Mouse (Mus musculus): Measurements from ENCODE around the gene Rftn1.
A peak's percentile ranks its signal among the peaks of the same experiment; 100 is the strongest.

Gene Rftn1

GRCm38 (mm10) chr17:50201828-50202445, 11.5 kb upstream of the Rftn1 start:
- DNase-seq (ENCODE audit: low spot score in 2 of 2) = no peak

- DNase-seq (ENCODE audit: low spot score in 2 of 2) = peak in 1 of 2 experiments; percentile 13
Observed at GRCm38 (mm10) chr17:50199075-50199850, 8.8 kb upstream of the Rftn1 start.

- no peak for DNase-seq (ENCODE audit: low spot score in 2 of 2)
Observed at GRCm38 (mm10) chr17:50197572-50197971, 7.1 kb upstream of the Rftn1 start.

- DNase-seq (ENCODE audit: low spot score in 2 of 2) = no peak
Observed at GRCm38 (mm10) chr17:50196005-50196672, 5.7 kb upstream of the Rftn1 start.

- no peak for DNase-seq (ENCODE audit: low spot score in 2 of 2)
Observed at GRCm38 (mm10) chr17:50195399-50195798, 4.9 kb upstream of the Rftn1 start.

GRCm38 (mm10) chr17:50194541-50194940, 4.1 kb upstream of the Rftn1 start:
- DNase-seq (ENCODE audit: low spot score in 2 of 2) = no peak

DNA sequence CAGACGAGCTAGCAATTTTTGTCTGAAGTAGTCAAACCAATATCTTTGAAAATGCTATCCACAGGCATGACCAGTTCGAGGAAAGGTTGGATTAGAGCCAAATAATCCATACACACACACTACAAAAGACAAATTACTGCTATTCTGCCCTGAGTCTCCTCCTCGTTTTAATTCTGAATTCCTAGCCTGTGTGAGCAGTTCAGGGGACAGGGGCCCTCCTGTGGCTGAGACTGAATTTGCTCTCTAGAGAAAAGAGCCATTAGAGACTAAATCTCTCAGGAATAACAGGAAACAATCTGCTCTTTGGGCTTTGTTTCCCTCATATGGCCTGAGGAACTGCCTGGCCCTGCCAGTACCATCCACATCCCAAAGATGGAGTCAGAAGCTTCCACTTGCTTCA, 3.2 kb upstream of the Rftn1 start:
- DNase-seq (ENCODE audit: low spot score in 2 of 2) = no peak

- DNase-seq (ENCODE audit: low spot score in 2 of 2) = no peak
Observed at GRCm38 (mm10) chr17:50192376-50192940, 2.0 kb upstream of the Rftn1 start.

DNA sequence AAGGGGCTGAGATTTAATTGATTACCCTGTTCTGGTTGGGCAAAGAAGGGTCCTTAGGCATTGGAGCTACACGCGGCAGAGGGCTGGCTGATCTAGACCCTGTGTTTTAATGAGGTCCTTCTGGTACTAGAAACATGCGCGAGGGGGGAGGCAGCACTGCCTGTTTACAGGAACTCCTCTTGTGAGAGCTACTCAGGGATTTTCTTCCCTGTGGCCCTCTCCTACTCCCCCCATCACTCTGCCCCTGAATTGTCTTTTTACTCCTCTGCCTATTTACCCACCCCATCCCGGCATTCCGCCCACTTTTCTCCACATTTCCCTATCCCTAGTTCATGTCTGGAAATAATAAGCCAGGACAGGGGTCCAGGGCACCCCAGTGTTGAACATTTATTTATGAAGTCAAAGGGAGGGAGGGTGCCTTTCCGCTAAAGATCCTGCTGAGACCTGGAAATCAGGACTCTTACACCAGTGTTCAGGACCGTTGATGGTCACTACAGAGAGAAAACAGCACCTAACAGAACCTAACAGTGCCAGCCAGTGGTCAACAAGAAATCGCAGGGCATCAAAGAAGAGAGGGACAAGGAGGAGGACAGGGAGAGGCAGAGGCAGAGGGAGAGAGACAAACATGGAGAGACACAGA, 964 bp upstream of the Rftn1 start:
- no peak for DNase-seq (ENCODE audit: low spot score in 2 of 2)

DNA sequence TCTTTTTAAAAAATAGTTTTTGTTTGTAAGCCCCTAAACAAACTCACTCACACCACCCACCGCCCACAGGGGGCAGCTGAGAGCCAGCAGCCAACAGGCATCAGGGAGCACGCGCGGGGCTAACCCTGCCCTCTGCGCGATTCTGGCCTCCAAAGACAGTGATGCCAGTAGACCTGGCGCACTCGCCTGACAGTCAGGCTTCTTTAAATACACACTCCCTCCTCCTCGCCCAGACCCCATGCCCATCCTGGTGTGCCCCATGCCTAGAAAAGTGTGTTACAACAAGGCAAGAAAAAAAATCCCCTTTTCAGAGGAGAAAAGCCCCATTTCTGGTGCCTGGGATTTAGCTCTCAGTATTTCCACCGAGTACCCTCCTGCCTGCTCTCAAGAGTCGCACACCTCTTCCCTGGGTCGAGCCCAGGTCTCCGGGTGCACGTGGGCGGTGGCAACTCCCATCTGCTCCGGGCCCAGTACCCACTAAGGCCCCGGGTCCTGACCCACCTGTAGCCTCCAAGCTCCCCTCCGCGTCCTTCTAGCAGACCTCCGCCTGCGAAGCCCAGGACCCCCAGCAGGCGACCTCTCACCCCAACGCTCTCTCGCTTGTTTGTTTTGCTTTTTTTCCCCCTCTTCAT, 977 bp downstream of the Rftn1 start:
- peak in 1 of 2 experiments; percentile 52 for DNase-seq (ENCODE audit: low spot score in 2 of 2)

DNA sequence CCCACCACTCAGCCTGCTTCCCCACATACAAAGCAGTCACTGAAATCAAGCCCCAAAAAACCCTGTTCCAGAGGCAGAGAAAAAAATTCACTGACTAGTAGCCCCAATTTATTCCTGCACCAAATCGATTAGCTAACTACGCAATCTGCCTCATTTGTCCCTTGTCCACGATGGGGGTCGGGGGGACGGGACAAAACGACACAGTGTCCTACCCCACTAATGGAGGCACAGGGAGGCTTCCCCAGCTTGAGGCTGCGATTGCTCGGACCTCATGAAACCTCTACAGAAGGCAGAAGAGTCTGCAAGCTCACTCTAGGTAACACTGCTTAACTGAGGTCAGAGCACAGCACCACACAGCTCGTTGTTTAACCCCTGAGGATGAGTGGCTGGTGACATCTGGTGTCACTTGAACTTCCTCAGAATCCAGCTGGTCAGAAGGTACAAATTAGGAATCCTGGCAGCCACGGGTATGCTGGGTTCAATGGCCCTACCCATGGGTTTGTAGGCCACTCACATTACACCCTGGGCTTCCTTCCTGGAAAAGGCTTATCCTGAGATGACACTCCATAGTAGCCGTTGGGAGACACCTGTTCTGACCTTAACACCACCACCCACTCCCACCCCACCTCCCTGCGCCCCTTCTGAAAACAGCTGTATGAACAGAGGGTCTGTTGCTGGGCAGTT, 1.7 kb downstream of the Rftn1 start:
- no peak for DNase-seq (ENCODE audit: low spot score in 2 of 2)

DNA sequence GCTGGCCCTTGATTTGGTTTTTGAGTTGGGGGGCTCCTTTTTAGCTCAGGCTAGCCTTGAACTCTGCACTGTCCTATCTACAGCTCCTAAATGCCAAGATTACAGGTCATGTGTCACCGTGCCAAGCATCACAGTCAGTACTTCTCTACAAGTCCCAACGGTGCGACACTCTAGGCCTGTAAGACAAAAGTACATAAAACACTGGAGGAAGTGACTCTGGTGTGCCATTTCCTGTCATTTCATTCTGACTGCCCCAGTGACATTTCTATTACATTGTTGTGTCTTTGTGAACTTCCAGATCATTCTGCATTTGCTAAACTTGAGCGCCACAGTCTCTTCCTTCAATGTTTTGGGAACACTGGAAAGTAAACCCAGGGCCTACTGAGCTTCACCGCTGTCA, 4.9 kb downstream of the Rftn1 start:
- no peak for DNase-seq (ENCODE audit: low spot score in 2 of 2)

DNA sequence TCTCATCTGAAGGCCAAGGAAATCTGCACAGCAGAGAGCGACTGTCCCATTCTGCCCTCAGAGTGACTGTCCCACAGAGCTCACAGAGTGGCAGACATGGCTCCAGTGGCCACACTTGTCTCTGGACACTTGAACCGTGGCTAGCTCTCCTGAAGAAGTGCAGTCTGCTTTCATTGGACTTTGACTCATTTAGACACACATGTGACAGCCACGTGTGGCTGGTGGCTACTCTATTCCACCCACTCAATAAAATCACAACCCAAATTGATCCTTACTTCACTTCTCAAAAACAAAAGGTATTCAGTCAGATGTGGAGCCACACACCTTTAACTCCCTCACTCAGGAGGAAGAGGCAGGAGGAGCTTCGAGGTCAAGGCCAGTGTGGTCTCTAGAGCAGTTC, 5.4 kb downstream of the Rftn1 start:
- DNase-seq (ENCODE audit: low spot score in 2 of 2) = no peak

GRCm38 (mm10) chr17:50184217-50185038, 6.0 kb downstream of the Rftn1 start:
- no peak for DNase-seq (ENCODE audit: low spot score in 2 of 2)

GRCm38 (mm10) chr17:50183300-50183699, 7.2 kb downstream of the Rftn1 start:
- DNase-seq (ENCODE audit: low spot score in 2 of 2) = no peak

- DNase-seq (ENCODE audit: low spot score in 2 of 2) = no peak
Observed at GRCm38 (mm10) chr17:50182542-50182951, 7.9 kb downstream of the Rftn1 start.

DNA sequence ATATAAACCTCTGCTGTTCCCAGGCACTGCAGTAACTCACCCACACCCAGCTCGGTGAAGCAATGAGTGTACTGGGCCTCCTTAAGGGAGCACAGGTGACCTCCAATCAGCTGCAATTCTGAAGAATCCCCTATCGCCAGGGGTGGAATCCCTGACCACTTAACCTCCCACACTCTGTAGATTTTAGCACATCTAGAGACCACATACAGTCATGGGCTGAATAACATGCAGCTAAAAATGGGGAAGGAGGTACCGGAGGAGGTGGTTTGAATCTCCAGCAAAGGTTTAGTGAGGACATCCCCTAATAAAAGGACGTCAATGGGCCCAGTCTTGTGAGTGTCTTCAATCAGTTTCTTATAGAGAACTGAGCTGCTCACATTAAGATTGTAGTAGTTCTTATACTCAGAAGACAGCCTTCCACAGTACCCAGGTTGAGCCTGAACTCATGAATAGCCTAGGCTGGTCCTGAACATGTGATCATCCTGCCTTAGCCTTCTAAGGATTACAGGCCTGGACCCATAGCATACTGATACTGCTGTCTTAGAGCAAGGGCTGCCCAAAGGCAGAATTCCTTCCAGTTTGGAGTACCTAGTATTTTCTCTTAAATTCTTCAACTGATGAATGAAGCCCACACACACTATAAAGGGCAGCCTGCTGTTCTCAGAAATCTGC, 9.4 kb downstream of the Rftn1 start:
- DNase-seq (ENCODE audit: low spot score in 2 of 2) = no peak

- no peak for DNase-seq (ENCODE audit: low spot score in 2 of 2)
Observed at GRCm38 (mm10) chr17:50173776-50174175, 16.7 kb downstream of the Rftn1 start.

DNA sequence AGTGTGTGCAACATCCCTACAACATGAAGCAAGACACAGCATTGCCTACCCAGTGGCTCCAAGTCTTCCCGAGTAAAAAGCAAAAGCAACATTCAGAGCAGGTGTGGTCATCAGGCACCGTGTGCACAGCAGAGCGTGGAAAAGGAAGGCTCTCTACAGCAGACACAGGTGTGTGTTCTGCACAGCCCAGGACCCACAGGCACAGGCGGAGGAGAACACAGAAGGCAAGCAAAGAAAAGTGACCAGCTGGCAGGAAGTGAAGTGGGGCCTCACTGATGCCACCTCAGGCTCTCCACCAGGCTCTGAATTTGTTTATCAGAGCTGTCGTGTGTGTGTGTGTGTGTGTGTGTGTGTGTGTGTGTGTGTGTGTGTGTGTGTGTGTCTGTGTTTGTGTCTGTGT, 17.1 kb downstream of the Rftn1 start:
- no peak for DNase-seq (ENCODE audit: low spot score in 2 of 2)

DNA sequence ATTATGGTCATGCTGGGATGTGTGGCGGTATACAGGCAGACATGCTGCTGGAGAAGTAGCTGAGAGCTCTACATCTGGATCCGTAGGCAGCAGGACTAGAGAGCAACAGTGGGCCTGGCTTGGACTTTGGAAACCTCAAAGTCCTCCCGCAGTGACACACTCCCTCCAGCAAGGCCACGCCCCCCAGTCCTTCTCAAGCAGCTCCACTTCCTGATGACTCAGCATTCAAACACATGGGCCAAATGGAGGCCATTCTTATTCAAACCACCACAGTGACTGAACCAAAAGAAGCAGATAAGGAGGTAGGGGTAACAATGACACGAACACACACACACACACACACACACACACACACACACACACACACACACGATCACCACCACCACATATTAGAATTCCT, 17.7 kb downstream of the Rftn1 start:
- DNase-seq (ENCODE audit: low spot score in 2 of 2) = no peak

Data from urinary bladder, postnatal 36 days (tissue).